Mouse (Mus musculus) CD8-positive naive resting alpha-beta T cell, adult 2 months (primary cell): ENCODE data around the gene Noct.

Source experiments
- DNase-seq, 2 experiments: peaks; one replicate each; pipeline ENCODE4 v3.0.0; 2022; ENCODE audit warnings: low read depth in 2 of 2, low spot score in 2 of 2

Gene Noct

GRCm38 (mm10) chr3:51270069-51270817 is 46.0 kb downstream of the Noct start:
- DNase-seq, result no peak

- peak; percentile 99 for DNase-seq
These were observed 51.7 kb downstream of the Noct start for GRCm38 (mm10) chr3:51275956-51276398.

GRCm38 (mm10) chr3:51276421-51277111 is 52.3 kb downstream of the Noct start:
- DNase-seq, result no peak

- peak; percentile 75 to 80 for DNase-seq
These were observed 53.2 kb downstream of the Noct start for GRCm38 (mm10) chr3:51277201-51278150.

- DNase-seq, result no peak
These were observed 54.2 kb downstream of the Noct start for GRCm38 (mm10) chr3:51278433-51278832.

- no peak for DNase-seq
These were observed 57.5 kb downstream of the Noct start for GRCm38 (mm10) chr3:51281727-51282126.

- DNase-seq, result no peak
These were observed 60.1 kb downstream of the Noct start for GRCm38 (mm10) chr3:51284375-51284774.

GRCm38 (mm10) chr3:51288880-51289821 is 64.9 kb downstream of the Noct start:
- DNase-seq, result peak; percentile 69 to 84

GRCm38 (mm10) chr3:51294251-51294650 is 70.0 kb downstream of the Noct start:
- DNase-seq, result no peak

GRCm38 (mm10) chr3:51295225-51295624 is 71.0 kb downstream of the Noct start:
- DNase-seq, result no peak

GRCm38 (mm10) chr3:51296790-51297189 is 72.5 kb downstream of the Noct start:
- no peak for DNase-seq
